Mouse (Mus musculus): ENCODE data around the gene Hoxb9. TPM values are rescaled to one million over a fixed set of nuclear protein-coding genes. Genes with fewer than 3 reads are reported as not detected.

Gene Hoxb9
- total and polyA plus RNA-seq, 2 experiments: not detected

GRCm38 (mm10) chr11:96288455-96289221 is 17.4 kb downstream of the Hoxb9 start:
- H3K27me3 ChIP-seq (ENCODE audit: control insufficient read depth, insufficient read depth, low read length): peaks cover 24% of the 10 kb centered on the region
- no peak overlapping the region for H3K27ac ChIP-seq (replicated peaks; ENCODE audit: insufficient read depth, low read depth, low read length)
- no peak overlapping the region for H3K4me3 ChIP-seq (ENCODE audit: insufficient read depth, low read depth, low read length)

GRCm38 (mm10) chr11:96289293-96289692 is 18.0 kb downstream of the Hoxb9 start:
- no peaks in the 10 kb centered on the region for H3K36me3 ChIP-seq (ENCODE audit: control insufficient read depth, insufficient read depth, low read length)
- DNase-seq (ENCODE audit: extremely low read depth, low read depth, low spot score): no peak
- peaks cover 22% of the 10 kb centered on the region for H3K27me3 ChIP-seq (ENCODE audit: control insufficient read depth, insufficient read depth, low read length)
- no peak overlapping the region for H3K9ac ChIP-seq (ENCODE audit: low read depth, low read length)
- no peak overlapping the region for H3K4me3 ChIP-seq (ENCODE audit: insufficient read depth, low read depth, low read length)
- no peak overlapping the region for H3K27ac ChIP-seq (replicated peaks; ENCODE audit: insufficient read depth, low read depth, low read length)
- no peak for TF ChIP-seq POLR2A (IDR thresholded peaks at IDR 0.05; ENCODE audit: extremely low read depth, insufficient read depth, low read length)
- no peak for TF ChIP-seq CTCF (IDR thresholded peaks at IDR 0.05; ENCODE audit: low read depth, low read length)
- H3K4me1 ChIP-seq (ENCODE audit: control insufficient read depth, insufficient read depth, low read length): no peaks in the 10 kb centered on the region
- no peaks in the 10 kb centered on the region for H3K79me2 ChIP-seq (ENCODE audit: control insufficient read depth, insufficient read depth, low read length)
- WGBS: 18% methylated on average over 21 of the region's 21 CpGs

More at GRCm38 (mm10) chr11:96288455-96289221, 17.4 kb downstream of the Hoxb9 start:
- DNase-seq (ENCODE audit: extremely low read depth, low read depth, low spot score): no peak
- WGBS: 30% methylated on average over 1 of the region's 1 CpGs
- no peaks in the 10 kb centered on the region for H3K79me2 ChIP-seq (ENCODE audit: control insufficient read depth, insufficient read depth, low read length)
- H3K4me1 ChIP-seq (ENCODE audit: control insufficient read depth, insufficient read depth, low read length): peaks cover 3% of the 10 kb centered on the region; the same call in 1 of the 2 replicates
- no peak for TF ChIP-seq POLR2A (IDR thresholded peaks at IDR 0.05; ENCODE audit: extremely low read depth, insufficient read depth, low read length)
- TF ChIP-seq CTCF (IDR thresholded peaks at IDR 0.05; ENCODE audit: low read depth, low read length): no peak
- H3K9ac ChIP-seq (ENCODE audit: low read depth, low read length): no peak overlapping the region
- H3K36me3 ChIP-seq (ENCODE audit: control insufficient read depth, insufficient read depth, low read length): no peaks in the 10 kb centered on the region

- Histone ChIP-seq H3K27me3 (ENCODE audit: control insufficient read depth, insufficient read depth, low read length) (peaks cover 18% of the 10 kb centered on the region), H3K4me3 (ENCODE audit: insufficient read depth, low read depth, low read length) (no peak overlapping the region), H3K9ac (ENCODE audit: low read depth, low read length) (no peak overlapping the region), H3K79me2 (ENCODE audit: control insufficient read depth, insufficient read depth, low read length) (no peaks in the 10 kb centered on the region), H3K4me1 (ENCODE audit: control insufficient read depth, insufficient read depth, low read length) (no peaks in the 10 kb centered on the region), H3K36me3 (ENCODE audit: control insufficient read depth, insufficient read depth, low read length) (no peaks in the 10 kb centered on the region), H3K27ac (replicated peaks; ENCODE audit: insufficient read depth, low read depth, low read length) (no peak overlapping the region)
- TF ChIP-seq POLR2A (IDR thresholded peaks at IDR 0.05; ENCODE audit: extremely low read depth, insufficient read depth, low read length) (no peak), CTCF (IDR thresholded peaks at IDR 0.05; ENCODE audit: low read depth, low read length) (no peak)
- DNase-seq (ENCODE audit: extremely low read depth, low read depth, low spot score): no peak
- 32% methylated on average over 6 of the region's 6 CpGs for WGBS
These were observed 18.6 kb downstream of the Hoxb9 start for GRCm38 (mm10) chr11:96289837-96290236.

DNA sequence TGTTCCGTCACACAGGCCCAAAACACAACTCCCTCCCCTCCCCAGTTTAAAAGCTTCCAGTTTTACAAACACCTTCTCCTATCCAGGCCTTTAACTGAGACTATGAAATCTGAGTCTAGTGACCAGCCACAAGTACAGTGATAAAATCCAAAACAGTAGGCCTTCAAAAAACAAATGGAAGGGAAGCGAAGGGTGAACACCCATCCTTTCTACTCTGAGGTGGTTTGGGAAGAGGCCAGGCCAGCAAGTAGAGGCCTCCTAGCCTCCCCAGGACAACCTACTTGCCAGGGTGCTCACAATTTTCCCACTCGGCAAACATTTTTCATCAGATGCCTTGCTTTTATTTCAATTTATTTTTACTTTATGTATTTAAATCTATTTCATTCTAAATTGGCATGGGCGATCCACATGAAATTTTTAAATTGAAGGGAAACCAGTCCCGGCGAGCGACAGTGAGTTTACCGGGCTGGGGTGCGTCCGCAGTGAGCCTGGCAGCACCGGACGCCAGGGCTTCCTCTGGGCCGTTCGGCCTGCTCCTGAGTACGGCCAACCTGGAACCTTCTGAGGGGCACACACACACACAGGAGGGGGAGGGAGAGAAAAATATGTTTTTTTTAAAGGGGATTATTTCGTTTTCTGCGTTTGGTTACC is 19.6 kb downstream of the Hoxb9 start:
- TF ChIP-seq POLR2A (IDR thresholded peaks at IDR 0.05; ENCODE audit: extremely low read depth, insufficient read depth, low read length) (no peak), CTCF (IDR thresholded peaks at IDR 0.05; ENCODE audit: low read depth, low read length) (no peak)
- WGBS: 30% methylated on average over 17 of the region's 17 CpGs
- H3K27me3 ChIP-seq (ENCODE audit: control insufficient read depth, insufficient read depth, low read length): peaks cover 19% of the 10 kb centered on the region
- H3K36me3 ChIP-seq (ENCODE audit: control insufficient read depth, insufficient read depth, low read length): no peaks in the 10 kb centered on the region
- no peak overlapping the region for H3K27ac ChIP-seq (replicated peaks; ENCODE audit: insufficient read depth, low read depth, low read length)
- no peak overlapping the region for H3K9ac ChIP-seq (ENCODE audit: low read depth, low read length)
- H3K79me2 ChIP-seq (ENCODE audit: control insufficient read depth, insufficient read depth, low read length): no peaks in the 10 kb centered on the region
- no peak overlapping the region for H3K4me3 ChIP-seq (ENCODE audit: insufficient read depth, low read depth, low read length)
- H3K4me1 ChIP-seq (ENCODE audit: control insufficient read depth, insufficient read depth, low read length): no peaks in the 10 kb centered on the region
- DNase-seq (ENCODE audit: extremely low read depth, low read depth, low spot score): no peak

- DNase-seq (ENCODE audit: extremely low read depth, low read depth, low spot score): no peak
- no peaks in the 10 kb centered on the region for H3K4me1 ChIP-seq (ENCODE audit: control insufficient read depth, insufficient read depth, low read length)
- 14% methylated on average over 22 of the region's 22 CpGs for WGBS
- H3K27me3 ChIP-seq (ENCODE audit: control insufficient read depth, insufficient read depth, low read length): peaks cover 21% of the 10 kb centered on the region
- H3K36me3 ChIP-seq (ENCODE audit: control insufficient read depth, insufficient read depth, low read length): no peaks in the 10 kb centered on the region
- no peak for TF ChIP-seq POLR2A (IDR thresholded peaks at IDR 0.05; ENCODE audit: extremely low read depth, insufficient read depth, low read length)
- no peak for TF ChIP-seq CTCF (IDR thresholded peaks at IDR 0.05; ENCODE audit: low read depth, low read length)
- H3K79me2 ChIP-seq (ENCODE audit: control insufficient read depth, insufficient read depth, low read length): no peaks in the 10 kb centered on the region
- no peak within 1 kb of the TSS for H3K9ac ChIP-seq (ENCODE audit: low read depth, low read length)
- no peak within 1 kb of the TSS for H3K27ac ChIP-seq (replicated peaks; ENCODE audit: insufficient read depth, low read depth, low read length)
- H3K4me3 ChIP-seq (ENCODE audit: insufficient read depth, low read depth, low read length): no peak within 1 kb of the TSS
These were observed 20.7 kb downstream of the Hoxb9 start, which contains the start of gene Hoxb6 for GRCm38 (mm10) chr11:96291681-96292564. Hoxb6 (plus strand) TSS chr11:96292476.
